Mouse (Mus musculus): ENCODE measurements at regions not wholly inside any gene's neighbourhood (a gene's known extent, or its start where the extent isn't known, plus 50 kb on each side); places are given as distances from the start of the nearest gene placed in this dataset.

DNA sequence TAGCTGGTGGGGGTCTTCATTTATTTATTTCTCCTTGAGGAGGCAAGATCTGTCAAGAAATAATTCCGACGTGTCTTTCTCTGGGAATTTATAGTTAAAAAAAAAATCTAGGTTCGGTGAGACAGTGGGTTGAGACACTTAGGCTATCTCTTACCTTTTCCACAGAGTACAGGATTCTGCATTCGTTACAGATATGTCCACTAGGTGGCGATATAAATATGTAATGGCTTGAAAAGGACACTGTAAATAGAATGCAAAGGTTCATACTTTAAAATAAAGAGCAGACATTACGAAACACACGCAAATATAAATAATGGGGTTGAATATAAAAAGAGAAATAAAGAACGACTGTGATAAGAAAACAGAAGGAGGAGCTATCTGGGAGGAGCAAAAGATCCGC lies 517.5 kb downstream of the Cps1 start:
- ATAC-seq (peak; percentile 84), DNase-seq (ENCODE audit: low read depth, low spot score) (no peak)
- in situ Hi-C loops (cut with MboI; ENCODE audit: low pct_unique_long_range_greater_than_20kb), result loop anchor here (5.0 kb wide), 1 partner anchor 1477 kb away; no protein-coding TSS in a partner anchor
- ChIA-PET CTCF (interaction anchor here (1.4 kb wide), 1 partner anchor 1499 kb away, joined by 4 read pairs; no protein-coding TSS in a partner anchor), POLR2A (no interaction called here)
- peak; percentile 53 for TF ChIP-seq CTCF (IDR thresholded peaks at IDR 0.05)
- peaks cover 10% of the 10 kb centered on the region for H3K27me3 ChIP-seq

DNA sequence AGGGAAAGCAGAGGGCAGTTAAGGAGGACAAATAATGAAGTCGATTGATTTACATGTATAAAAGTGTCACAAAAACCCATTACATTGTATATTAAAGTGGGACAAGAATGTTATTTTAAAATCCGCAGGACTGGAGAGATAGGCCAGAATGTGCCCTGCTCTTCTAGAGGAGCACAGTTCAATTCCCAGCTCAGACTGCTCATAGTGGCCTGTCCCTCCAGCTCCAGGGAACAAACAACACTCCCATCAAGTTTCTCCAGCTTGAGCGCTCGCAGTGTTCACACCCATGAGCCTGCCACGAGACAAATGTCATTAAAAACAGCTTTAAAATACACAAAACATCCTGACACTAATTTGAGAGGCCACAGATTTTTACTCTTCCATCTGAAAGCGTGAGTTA lies 517.9 kb downstream of the Cps1 start:
- in situ Hi-C loops (cut with MboI; ENCODE audit: low pct_unique_long_range_greater_than_20kb), result loop anchor here (5.0 kb wide), 1 partner anchor 1477 kb away; no protein-coding TSS in a partner anchor
- DNase-seq (ENCODE audit: low read depth, low spot score) (no peak), ATAC-seq (peak; percentile 21)
- no peak for TF ChIP-seq CTCF (IDR thresholded peaks at IDR 0.05)
- ChIA-PET POLR2A (no interaction called here), CTCF (interaction anchor here (1.4 kb wide), 1 partner anchor 1498 kb away, joined by 4 read pairs; no protein-coding TSS in a partner anchor)
- peaks cover 10% of the 10 kb centered on the region for H3K27me3 ChIP-seq

DNA sequence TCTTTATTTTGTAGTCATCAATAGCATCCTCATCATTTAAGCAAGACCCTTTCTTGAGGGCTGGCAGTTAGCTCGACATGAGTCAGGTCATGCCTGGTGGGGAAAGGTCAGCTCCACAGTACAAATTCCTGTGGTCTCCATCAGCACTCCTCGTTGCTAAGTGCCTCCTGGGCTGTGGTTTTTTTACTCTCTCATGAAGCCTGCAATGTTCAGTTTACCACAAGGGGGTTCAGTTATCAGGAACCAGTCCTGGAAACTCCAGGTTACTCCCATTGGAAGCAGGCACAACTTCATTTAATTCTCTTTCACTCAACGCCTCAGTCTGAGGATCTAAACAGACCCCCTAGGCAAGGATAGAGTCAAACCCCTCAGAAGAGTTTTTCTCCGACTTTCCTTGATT lies 520.8 kb downstream of the Cps1 start:
- POLR2A ChIA-PET, result no interaction called here
- DNase-seq (ENCODE audit: low read depth, low spot score) (no peak), ATAC-seq (no peak)
- TF ChIP-seq CTCF (IDR thresholded peaks at IDR 0.05), result peak; percentile 29
- peaks cover 15% of the 10 kb centered on the region for H3K27me3 ChIP-seq
- in situ Hi-C loops (cut with MboI; ENCODE audit: low pct_unique_long_range_greater_than_20kb), result loop anchor here (5.0 kb wide), 1 partner anchor 1474 kb away; no protein-coding TSS in a partner anchor
- CTCF ChIA-PET, result no interaction called here
